Mouse (Mus musculus): ENCODE results near the gene Mmp1b. TPM values are rescaled to one million over a fixed set of nuclear protein-coding genes. Genes with fewer than 3 reads are reported as not detected.
"Not testable (repeated sequence)": the region's sequence is repeated elsewhere in the genome, so short reads cannot be mapped to it uniquely, and the experiment has no call there.

Mmp1b gene
- not detected in 2 replicates for polyA plus RNA-seq (2014; fragmentation: Nextera tagmentation; extraction: Ambion mirVana)

DNA sequence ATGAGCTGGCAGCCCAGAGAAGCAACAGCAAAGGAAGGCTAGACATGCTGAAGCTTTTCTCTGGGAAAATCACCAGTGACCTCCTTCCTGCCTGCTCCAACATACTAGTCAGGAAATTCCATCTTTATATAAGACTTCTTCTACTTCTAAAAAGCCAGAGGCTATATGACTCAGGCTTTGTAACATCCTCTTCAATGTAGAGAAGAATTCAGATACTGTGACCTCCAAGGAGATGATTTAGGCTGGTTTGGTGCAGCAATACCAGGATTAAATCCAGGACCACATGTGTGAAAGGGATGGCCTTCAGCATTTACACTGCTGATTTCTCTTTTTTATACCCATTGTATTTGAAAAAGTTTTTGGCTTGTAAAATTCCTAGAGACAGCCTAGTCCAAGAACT, at the start of gene Mmp1b:
Mmp1b (minus strand) TSS at position 101 of the 400 bp plus-strand sequence.
- no peak within 1 kb of the TSS for H3K4me3 ChIP-seq (ENCODE audit: low read depth, low read length)
- ATAC-seq (ENCODE audit: insufficient read depth) (no peak), DNase-seq (no peak)
- no peak within 1 kb of the TSS for H3K27ac ChIP-seq (ENCODE audit: low read depth)
- H3K4me2 ChIP-seq: no peak within 1 kb of the TSS
- H3K27me3 ChIP-seq (ENCODE audit: insufficient read depth, low read length): no peaks in the 10 kb centered on the region
- H3K36me3 ChIP-seq (ENCODE audit: insufficient read depth): no peaks in the 10 kb centered on the region
- H3K9ac ChIP-seq: no peak within 1 kb of the TSS
- TF ChIP-seq CTCF (IDR thresholded peaks at IDR 0.05; ENCODE audit: low read depth): no peak
- H3K4me1 ChIP-seq (ENCODE audit: insufficient read depth): no peaks in the 10 kb centered on the region
- no peaks in the 10 kb centered on the region for H3K9me3 ChIP-seq (ENCODE audit: low read depth, low read length)

DNA sequence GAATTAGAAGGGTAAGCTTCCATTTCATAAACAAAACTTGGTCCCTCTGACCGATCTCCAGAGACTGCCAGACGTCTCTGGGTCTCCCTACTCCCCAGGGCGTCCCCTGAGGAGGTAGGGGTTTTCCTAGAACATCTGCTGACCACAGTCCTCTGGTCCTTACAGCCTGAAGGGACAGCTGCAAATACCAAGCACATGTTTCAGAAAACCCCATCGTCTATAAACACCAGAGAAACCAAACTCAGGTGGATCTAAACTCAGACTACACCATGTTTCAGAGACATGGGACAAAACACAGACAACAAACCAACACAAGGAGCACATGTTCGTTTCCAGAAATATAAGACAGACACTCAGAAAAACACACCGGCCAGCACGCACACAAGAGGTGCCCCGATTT, 8.7 kb upstream of the Mmp1b start:
- not testable (repeated sequence) for H3K9ac ChIP-seq; H3K36me3 ChIP-seq (ENCODE audit: insufficient read depth); DNase-seq; H3K4me2 ChIP-seq; ATAC-seq (ENCODE audit: insufficient read depth); H3K4me3 ChIP-seq (ENCODE audit: low read depth, low read length); H3K27ac ChIP-seq (ENCODE audit: low read depth); H3K4me1 ChIP-seq (ENCODE audit: insufficient read depth); H3K27me3 ChIP-seq (ENCODE audit: insufficient read depth, low read length); H3K9me3 ChIP-seq (ENCODE audit: low read depth, low read length)
- 75% methylated on average over 8 of the region's 8 CpGs for WGBS

DNA sequence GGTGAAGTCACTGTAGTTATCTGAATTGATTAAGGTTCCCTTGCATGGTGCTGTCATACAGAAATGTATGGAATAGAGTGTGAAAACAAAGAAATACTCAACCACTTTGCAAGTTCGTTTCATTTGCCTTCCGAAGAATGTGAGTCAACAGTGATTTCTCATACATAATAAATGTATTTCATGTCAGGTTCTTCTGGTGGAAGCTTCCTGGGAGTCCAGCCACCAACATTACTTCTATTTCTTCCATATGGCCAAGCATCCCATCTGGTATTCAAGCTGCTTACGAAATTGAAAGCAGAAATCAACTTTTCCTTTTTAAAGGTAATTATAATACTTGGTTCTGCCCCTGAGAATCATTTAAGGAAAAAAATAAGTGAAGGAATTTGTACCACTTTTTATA, 33.3 kb downstream of the Mmp1b start:
- no peak overlapping the region for H3K9ac ChIP-seq
- H3K4me1 ChIP-seq (ENCODE audit: insufficient read depth): no peaks in the 10 kb centered on the region
- H3K4me2 ChIP-seq: no peak overlapping the region
- H3K27me3 ChIP-seq (ENCODE audit: insufficient read depth, low read length): no peaks in the 10 kb centered on the region
- DNase-seq: no peak
- H3K4me3 ChIP-seq (ENCODE audit: low read depth, low read length): no peak overlapping the region
- H3K9me3 ChIP-seq (ENCODE audit: low read depth, low read length): no peaks in the 10 kb centered on the region
- no peak for TF ChIP-seq CTCF (IDR thresholded peaks at IDR 0.05; ENCODE audit: low read depth)
- H3K27ac ChIP-seq (ENCODE audit: low read depth): no peak overlapping the region
- 76% methylated on average over 3 of the region's 3 CpGs for WGBS
- ATAC-seq (ENCODE audit: insufficient read depth): no peak
- no peaks in the 10 kb centered on the region for H3K36me3 ChIP-seq (ENCODE audit: insufficient read depth)

- Histone ChIP-seq H3K9ac (no peak overlapping the region), H3K36me3 (ENCODE audit: insufficient read depth) (no peaks in the 10 kb centered on the region), H3K27me3 (ENCODE audit: insufficient read depth, low read length) (no peaks in the 10 kb centered on the region), H3K4me3 (ENCODE audit: low read depth, low read length) (no peak overlapping the region), H3K9me3 (ENCODE audit: low read depth, low read length) (no peaks in the 10 kb centered on the region), H3K4me1 (ENCODE audit: insufficient read depth) (no peaks in the 10 kb centered on the region), H3K27ac (ENCODE audit: low read depth) (no peak overlapping the region), H3K4me2 (no peak overlapping the region)
- no peak for TF ChIP-seq CTCF (IDR thresholded peaks at IDR 0.05; ENCODE audit: low read depth)
- DNase-seq (no peak), ATAC-seq (ENCODE audit: insufficient read depth) (no peak)
- WGBS: 89% methylated on average over 2 of the region's 2 CpGs
These were observed 42.3 kb downstream of the Mmp1b start for GRCm38 (mm10) chr9:7345513-7345912.

- no peaks in the 10 kb centered on the region for H3K27me3 ChIP-seq (ENCODE audit: insufficient read depth, low read length)
- no peaks in the 10 kb centered on the region for H3K36me3 ChIP-seq (ENCODE audit: insufficient read depth)
- no peak within 1 kb of the TSS for H3K9ac ChIP-seq
- H3K27ac ChIP-seq (ENCODE audit: low read depth): no peak within 1 kb of the TSS
- ATAC-seq (ENCODE audit: insufficient read depth): no peak
- no peak within 1 kb of the TSS for H3K4me2 ChIP-seq
- H3K4me1 ChIP-seq (ENCODE audit: insufficient read depth): no peaks in the 10 kb centered on the region
- no peak within 1 kb of the TSS for H3K4me3 ChIP-seq (ENCODE audit: low read depth, low read length)
- no peak for TF ChIP-seq CTCF (IDR thresholded peaks at IDR 0.05; ENCODE audit: low read depth)
- no peak for DNase-seq
- no peaks in the 10 kb centered on the region for H3K9me3 ChIP-seq (ENCODE audit: low read depth, low read length)
These were observed 43.7 kb downstream of the Mmp1b start, which contains the start of gene Mmp12 for GRCm38 (mm10) chr9:7344107-7344506. Gene Mmp12, plus strand, starts transcription at chr9:7344381.

DNA sequence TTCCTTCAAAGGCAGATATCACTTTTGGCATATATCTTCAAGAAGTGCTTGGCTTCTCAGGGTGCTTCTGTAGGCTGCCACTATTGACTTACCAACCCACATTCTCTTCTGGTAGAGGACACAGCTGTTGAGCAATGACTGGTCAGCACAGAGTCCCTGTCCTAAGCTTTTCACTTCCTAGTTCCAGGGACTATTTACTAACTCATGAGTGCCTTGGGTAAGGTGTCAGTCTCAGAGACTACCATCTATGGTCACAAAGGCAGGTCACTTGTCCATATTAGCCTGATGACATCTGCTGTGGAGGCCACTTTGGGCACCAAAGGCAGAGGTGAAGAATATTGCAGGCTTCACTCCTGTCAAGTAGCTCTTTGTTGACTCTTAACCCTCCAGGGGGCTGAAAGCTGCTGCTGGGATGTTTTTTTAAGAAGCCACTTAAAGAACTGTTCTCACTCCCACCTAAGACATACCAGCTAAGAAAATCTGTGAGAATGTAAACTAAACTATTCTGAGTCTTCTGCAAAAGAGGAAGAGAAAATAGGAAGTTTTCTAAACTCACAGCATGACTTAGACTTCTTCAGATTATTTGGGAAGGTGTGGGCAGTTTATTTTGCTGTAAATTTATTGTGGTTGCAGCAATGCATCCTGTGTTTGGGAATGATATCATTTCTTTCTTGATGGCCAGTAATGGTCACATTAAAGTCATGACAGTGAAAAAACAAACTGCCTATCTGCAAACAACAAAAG, 50.9 kb downstream of the Mmp1b start:
- Histone ChIP-seq H3K27me3 (ENCODE audit: insufficient read depth, low read length) (no peaks in the 10 kb centered on the region), H3K27ac (ENCODE audit: low read depth) (no peak overlapping the region), H3K4me3 (ENCODE audit: low read depth, low read length) (no peak overlapping the region), H3K9ac (no peak overlapping the region), H3K4me1 (ENCODE audit: insufficient read depth) (no peaks in the 10 kb centered on the region), H3K4me2 (no peak overlapping the region), H3K9me3 (ENCODE audit: low read depth, low read length) (no peaks in the 10 kb centered on the region), H3K36me3 (ENCODE audit: insufficient read depth) (no peaks in the 10 kb centered on the region)
- no peak for ATAC-seq (ENCODE audit: insufficient read depth)
- no peak for DNase-seq
- TF ChIP-seq CTCF (IDR thresholded peaks at IDR 0.05; ENCODE audit: low read depth): no peak

- Histone ChIP-seq H3K9ac (no peak overlapping the region), H3K27me3 (ENCODE audit: insufficient read depth, low read length) (no peaks in the 10 kb centered on the region)
- ATAC-seq (ENCODE audit: insufficient read depth): no peak
These were observed 51.8 kb downstream of the Mmp1b start for GRCm38 (mm10) chr9:7335766-7336680.

More at GRCm38 (mm10) chr9:7335766-7336680, 51.8 kb downstream of the Mmp1b start:
- H3K27ac ChIP-seq (ENCODE audit: low read depth): no peak overlapping the region
- no peak for DNase-seq
- no peak overlapping the region for H3K4me3 ChIP-seq (ENCODE audit: low read depth, low read length)
- H3K9me3 ChIP-seq (ENCODE audit: low read depth, low read length): no peaks in the 10 kb centered on the region
- H3K4me1 ChIP-seq (ENCODE audit: insufficient read depth): no peaks in the 10 kb centered on the region
- no peaks in the 10 kb centered on the region for H3K36me3 ChIP-seq (ENCODE audit: insufficient read depth)
- WGBS: 84% methylated on average over 5 of the region's 6 CpGs
- no peak overlapping the region for H3K4me2 ChIP-seq
- TF ChIP-seq CTCF (IDR thresholded peaks at IDR 0.05; ENCODE audit: low read depth): no peak

All from lung, embryonic 14.5 days (tissue).